Mouse (Mus musculus) forebrain, embryonic 11.5 days (tissue): Measurements from ENCODE around the gene Smpd3. TPM values are rescaled to one million over a fixed set of nuclear protein-coding genes. Genes with fewer than 3 reads are reported as not detected.
"Not testable (repeated sequence)": the region's sequence is repeated elsewhere in the genome, so short reads cannot be mapped to it uniquely, and the experiment has no call there.

ENCODE experiments used
- ATAC-seq: fragments of 200-750 bp; cut with Nextera tagmentation; replicated peaks from 2 replicates; pipeline ENCODE4 v1.8.0; 2017; ENCODE audit warnings: moderate TSS enrichment; ENCODE audit not compliant: low FRiP score
- DNase-seq: peaks from one replicate; pipeline ENCODE4 v3.0.0-alpha.2; 2017; ENCODE audit warnings: low spot score
- H3K27ac ChIP-seq: fragments of 300-500 bp; sonication (generic); 2 replicates; pipeline ENCODE4 v1.5.1; 2014; ENCODE audit warnings: low read depth, low read length
- H3K27me3 ChIP-seq: fragments of 300-500 bp; sonication (generic); 2 replicates; pipeline ENCODE4 v1.6.1; 2014; ENCODE audit warnings: mild to moderate bottlenecking, low read length, mixed read lengths; ENCODE audit not compliant: control insufficient read depth, insufficient read depth
- H3K36me3 ChIP-seq: fragments of 300-500 bp; sonication (generic); 2 replicates; pipeline ENCODE4 v1.6.1; 2014; ENCODE audit warnings: mild to moderate bottlenecking, low read length, moderate library complexity, mixed read lengths; ENCODE audit not compliant: control insufficient read depth, insufficient read depth
- H3K4me1 ChIP-seq: fragments of 300-500 bp; sonication (generic); replicated peaks from 2 replicates; pipeline ENCODE4 v1.6.1; 2014; ENCODE audit warnings: low read length, mixed read lengths; ENCODE audit not compliant: control insufficient read depth, insufficient read depth
- H3K4me2 ChIP-seq: fragments of 300-500 bp; sonication (generic); 2 replicates; pipeline ENCODE4 v1.6.1; 2014; ENCODE audit warnings: low read depth, mild to moderate bottlenecking, low read length, moderate library complexity, mixed read lengths; ENCODE audit not compliant: severe bottlenecking
- H3K4me3 ChIP-seq: fragments of 300-500 bp; sonication (generic); 2 replicates; pipeline ENCODE4 v1.5.1; 2014; ENCODE audit warnings: low read depth, low read length
- H3K9ac ChIP-seq: fragments of 300-500 bp; sonication (generic); 2 replicates; pipeline ENCODE4 v1.6.1; 2014; ENCODE audit warnings: low read length
- H3K9me3 ChIP-seq: fragments of 300-500 bp; sonication (generic); 2 replicates; pipeline ENCODE4 v1.6.1; 2016; ENCODE audit warnings: low read length, mixed read lengths; ENCODE audit not compliant: control insufficient read depth
- WGBS: fragments of 180-500 bp; shearing (Covaris S2); extraction: QIAGEN DNeasy Blood & Tissue Kit; methylation state at CpG from one replicate; pipeline ENCODE4 v1.1.7; 2014; 5-methylcytosine and 5-hydroxymethylcytosine counted together
- polyA plus RNA-seq: library from polyadenylated mRNA; unstranded; fragments of >200 nt; fragmentation: Nextera tagmentation; extraction: Ambion mirVana; gene quantifications from 2 replicates; pipeline ENCODE4 v1.2.1, GENCODE M21; 2014

The Smpd3 gene
- polyA plus RNA-seq, 1 experiment from 2014 or later, result 11.8 TPM

DNA sequence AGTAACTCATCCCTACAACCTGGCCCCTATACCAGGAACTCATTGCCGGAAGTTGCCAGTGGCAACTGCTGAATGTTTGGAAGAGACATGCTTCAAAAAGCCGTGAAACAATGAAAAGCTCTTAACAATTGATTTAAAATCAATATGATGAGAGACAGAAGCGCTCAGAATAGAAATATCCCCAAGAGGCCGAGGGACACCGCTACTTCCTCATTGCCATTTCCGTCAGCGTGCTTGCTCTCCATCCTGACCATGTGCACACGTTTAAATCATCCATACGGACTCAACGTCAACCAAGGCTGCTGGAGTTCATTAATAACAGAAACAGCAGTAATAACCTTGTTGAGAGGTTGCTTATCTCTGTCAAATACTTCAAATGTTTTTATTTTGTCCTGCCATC is 21.3 kb downstream of the Smpd3 start:
- no peak for DNase-seq
- H3K9me3 ChIP-seq, result no peaks in the 10 kb centered on the region
- no peak for ATAC-seq
- H3K4me1 ChIP-seq, result no peaks in the 10 kb centered on the region
- H3K27me3 ChIP-seq, result no peaks in the 10 kb centered on the region
- H3K27ac ChIP-seq, result no peak overlapping the region
- no peak overlapping the region for H3K4me3 ChIP-seq
- H3K36me3 ChIP-seq, result no peaks in the 10 kb centered on the region
- WGBS, result 90% methylated on average over 10 of the region's 10 CpGs
- no peak overlapping the region for H3K9ac ChIP-seq
- no peak overlapping the region for H3K4me2 ChIP-seq

- Histone ChIP-seq H3K9me3 (no peaks in the 10 kb centered on the region), H3K9ac (no peak overlapping the region), H3K4me3 (no peak overlapping the region), H3K36me3 (no peaks in the 10 kb centered on the region), H3K27ac (no peak overlapping the region), H3K4me2 (no peak overlapping the region), H3K4me1 (no peaks in the 10 kb centered on the region), H3K27me3 (no peaks in the 10 kb centered on the region)
- 90% methylated on average over 6 of the region's 6 CpGs for WGBS
- DNase-seq (no peak), ATAC-seq (no peak)
These were observed 22.2 kb downstream of the Smpd3 start for GRCm38 (mm10) chr8:106315402-106316187.

DNA sequence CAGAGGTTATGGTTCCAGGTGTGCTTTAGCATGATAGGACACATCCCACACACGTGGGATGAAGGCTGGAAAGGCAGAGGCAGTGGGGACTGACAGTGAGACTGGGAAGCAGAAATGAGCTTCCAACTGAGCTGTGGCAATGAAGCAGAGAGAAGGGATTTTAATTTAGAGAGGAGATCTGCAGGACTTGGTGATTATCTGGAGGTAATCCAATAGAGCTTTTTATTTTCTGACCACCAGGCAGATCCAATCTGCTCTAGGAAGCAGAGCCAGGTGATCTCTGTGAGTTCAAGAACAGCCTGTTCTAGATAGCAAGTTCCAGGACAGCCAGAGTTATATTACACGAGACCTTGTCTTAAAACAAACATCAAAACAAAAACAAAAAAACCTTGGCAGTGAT is 24.0 kb downstream of the Smpd3 start:
- no peaks in the 10 kb centered on the region for H3K36me3 ChIP-seq
- ATAC-seq, result no peak
- no peaks in the 10 kb centered on the region for H3K4me1 ChIP-seq
- no peak for DNase-seq
- no peaks in the 10 kb centered on the region for H3K9me3 ChIP-seq
- WGBS, result 65% methylated on average over 2 of the region's 2 CpGs
- no peak overlapping the region for H3K27ac ChIP-seq
- H3K9ac ChIP-seq, result no peak overlapping the region
- H3K4me3 ChIP-seq, result no peak overlapping the region
- H3K27me3 ChIP-seq, result no peaks in the 10 kb centered on the region
- H3K4me2 ChIP-seq, result no peak overlapping the region

DNA sequence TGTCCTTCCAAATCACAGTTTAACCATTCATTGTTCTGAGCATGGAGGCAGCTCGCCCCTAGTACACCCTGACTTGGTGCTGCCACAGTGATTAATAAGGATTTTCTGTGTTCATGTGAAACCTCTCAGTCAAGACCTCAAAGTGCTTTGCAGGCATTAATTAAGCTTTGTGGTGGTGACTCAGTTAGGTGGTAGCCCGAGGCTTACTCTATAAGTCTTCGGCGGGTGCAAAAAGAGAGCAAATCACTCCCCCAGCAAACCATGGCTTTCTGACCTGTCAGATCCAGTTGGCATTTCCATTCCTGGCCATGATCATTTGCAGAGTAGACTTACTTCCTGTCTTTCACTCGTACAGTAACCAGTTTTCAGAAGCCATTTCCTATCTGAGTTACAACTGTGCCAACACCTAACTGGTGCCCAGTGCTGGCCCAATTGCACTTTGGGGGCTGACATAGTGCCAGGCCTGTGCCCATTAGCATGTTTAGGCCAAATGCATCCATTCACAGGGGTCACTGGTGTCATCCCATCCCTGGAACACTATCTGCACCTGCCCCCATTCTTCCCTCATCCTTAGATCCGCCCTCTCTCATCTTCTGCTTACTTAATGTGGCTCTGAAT is 24.6 kb downstream of the Smpd3 start:
- H3K36me3 ChIP-seq, result no peaks in the 10 kb centered on the region
- H3K9me3 ChIP-seq, result no peaks in the 10 kb centered on the region
- DNase-seq, result no peak
- no peak overlapping the region for H3K27ac ChIP-seq
- no peak overlapping the region for H3K4me3 ChIP-seq
- no peak for ATAC-seq
- 90% methylated on average over 6 of the region's 6 CpGs for WGBS
- H3K27me3 ChIP-seq, result no peaks in the 10 kb centered on the region
- no peaks in the 10 kb centered on the region for H3K4me1 ChIP-seq
- H3K9ac ChIP-seq, result no peak overlapping the region
- H3K4me2 ChIP-seq, result no peak overlapping the region

- no peak overlapping the region for H3K9ac ChIP-seq
- no peaks in the 10 kb centered on the region for H3K9me3 ChIP-seq
- H3K36me3 ChIP-seq, result no peaks in the 10 kb centered on the region
- no peaks in the 10 kb centered on the region for H3K27me3 ChIP-seq
- no peak overlapping the region for H3K4me3 ChIP-seq
- no peak for DNase-seq
- H3K4me1 ChIP-seq, result no peaks in the 10 kb centered on the region
- no peak overlapping the region for H3K4me2 ChIP-seq
- WGBS, result 88% methylated on average over 1 of the region's 1 CpGs
- no peak overlapping the region for H3K27ac ChIP-seq
- ATAC-seq, result no peak
These were observed 25.8 kb downstream of the Smpd3 start for GRCm38 (mm10) chr8:106311967-106312366.

- Histone ChIP-seq H3K4me2 (no peak overlapping the region), H3K36me3 (no peaks in the 10 kb centered on the region), H3K9ac (no peak overlapping the region), H3K9me3 (no peaks in the 10 kb centered on the region), H3K4me1 (no peaks in the 10 kb centered on the region), H3K27ac (no peak overlapping the region), H3K4me3 (no peak overlapping the region), H3K27me3 (no peaks in the 10 kb centered on the region)
- no peak for ATAC-seq
- no peak for DNase-seq
- 90% methylated on average over 5 of the region's 5 CpGs for WGBS
These were observed 27.6 kb downstream of the Smpd3 start for GRCm38 (mm10) chr8:106310026-106310652.

DNA sequence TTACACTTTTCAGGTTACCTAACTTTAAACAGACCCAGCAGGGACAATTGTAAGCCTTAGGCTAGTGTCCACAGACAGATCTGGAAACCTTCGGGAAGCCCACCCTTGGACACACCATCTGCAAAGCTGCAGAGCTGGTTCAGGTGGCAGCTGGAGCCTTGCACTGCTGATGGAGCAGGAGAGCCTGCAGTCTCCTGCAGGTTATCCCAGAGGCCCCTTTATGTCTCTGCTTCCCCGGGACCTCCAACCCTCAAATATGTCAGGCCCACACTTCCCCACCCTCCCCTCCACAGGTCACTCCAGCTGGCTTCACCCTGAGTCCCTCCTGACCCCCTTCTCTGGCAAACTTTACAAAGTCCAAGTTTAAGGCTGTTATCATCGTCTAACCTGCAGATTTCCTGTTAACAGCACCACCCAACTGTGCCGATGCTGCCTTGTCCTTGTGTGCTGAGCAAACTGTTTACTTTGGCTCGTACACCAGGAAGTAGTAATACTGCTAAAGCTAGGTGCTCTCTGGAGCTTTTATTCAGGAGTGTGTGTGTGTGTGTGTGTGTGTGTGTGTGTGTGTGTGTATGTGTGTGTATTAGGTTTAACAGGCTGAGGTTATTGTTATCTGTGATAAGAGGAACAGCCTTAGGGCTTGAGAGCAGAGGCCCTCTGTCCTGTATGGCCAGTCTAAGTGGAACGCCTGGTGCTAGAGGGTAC is 29.6 kb downstream of the Smpd3 start:
- not testable (repeated sequence) for H3K9ac ChIP-seq, ATAC-seq, DNase-seq, H3K4me1 ChIP-seq, H3K4me3 ChIP-seq, H3K36me3 ChIP-seq, H3K27me3 ChIP-seq, H3K4me2 ChIP-seq, H3K9me3 ChIP-seq, H3K27ac ChIP-seq
- WGBS, result 86% methylated on average over 6 of the region's 6 CpGs

DNA sequence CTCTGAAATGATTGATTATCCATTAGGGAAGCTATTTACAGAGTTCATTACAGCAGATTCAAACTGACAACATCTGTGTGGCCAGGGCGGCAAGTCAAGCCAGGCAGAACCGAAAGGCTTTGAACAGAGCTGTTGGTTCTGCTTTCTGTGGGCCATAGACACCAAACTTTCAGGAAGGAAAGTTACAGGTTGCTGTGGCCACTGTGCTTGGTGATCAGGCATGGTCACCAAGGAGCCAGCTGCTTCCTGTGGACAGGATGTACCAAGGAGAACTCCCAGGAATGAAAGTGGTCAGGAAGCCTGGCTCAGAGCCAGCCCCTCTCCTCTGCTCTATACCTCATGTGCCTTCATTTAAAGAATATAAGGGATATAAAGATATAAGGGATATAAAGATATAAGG is 30.2 kb downstream of the Smpd3 start:
- no peak for ATAC-seq
- Histone ChIP-seq H3K36me3 (no peaks in the 10 kb centered on the region), H3K9ac (no peak overlapping the region), H3K9me3 (no peaks in the 10 kb centered on the region), H3K4me3 (no peak overlapping the region), H3K27ac (no peak overlapping the region), H3K4me1 (no peaks in the 10 kb centered on the region), H3K4me2 (no peak overlapping the region), H3K27me3 (no peaks in the 10 kb centered on the region)
- DNase-seq, result no peak
- WGBS, result 93% methylated on average over 2 of the region's 2 CpGs
